Mouse (Mus musculus) CD4-positive helper T cell, adult 2 months (primary cell): ENCODE results near the gene Osr1.

Experiments used
- DNase-seq: peaks from one replicate; pipeline ENCODE4 v3.0.0-alpha.2; 2012; ENCODE audit warnings: low read depth, missing footprints, low spot score

The Osr1 gene

DNA sequence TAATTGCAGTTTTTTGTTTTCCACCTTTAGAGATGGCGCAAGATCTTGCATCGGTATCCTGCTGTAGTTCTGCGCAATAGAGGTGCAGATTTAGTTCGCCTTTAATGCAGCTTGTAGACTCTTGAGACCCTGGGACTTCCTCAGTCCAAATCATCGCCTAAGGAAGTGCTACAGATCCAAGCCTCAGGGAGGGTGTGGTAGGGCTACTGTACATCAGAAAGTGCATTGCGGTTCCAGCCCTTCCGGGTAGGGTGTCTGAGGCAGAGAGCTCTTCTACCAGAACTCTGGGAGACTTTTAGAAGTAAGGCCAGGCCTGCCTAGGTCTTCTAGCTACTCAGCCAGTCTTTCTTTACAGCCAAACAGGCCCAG is 15.2 kb downstream of the Osr1 start:
- DNase-seq = no peak

DNA sequence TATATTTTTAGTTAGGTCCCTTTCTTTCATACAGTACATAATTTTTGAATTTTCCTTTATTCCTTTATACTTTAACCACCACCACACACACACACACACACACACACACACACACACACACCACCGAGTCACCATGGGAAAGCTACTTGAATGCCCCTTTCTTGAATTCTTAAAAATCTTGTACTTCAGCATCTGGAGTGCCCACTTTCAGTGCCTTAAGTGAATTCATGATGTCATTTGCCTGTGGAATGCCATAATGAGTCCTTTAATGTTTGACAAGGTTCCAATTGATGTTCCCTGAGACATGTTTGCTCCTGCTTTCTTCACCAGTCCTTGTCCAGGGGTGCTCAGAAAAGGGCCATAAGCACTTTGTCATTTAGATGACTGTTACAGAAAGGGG is 17.8 kb downstream of the Osr1 start:
- no peak for DNase-seq

DNA sequence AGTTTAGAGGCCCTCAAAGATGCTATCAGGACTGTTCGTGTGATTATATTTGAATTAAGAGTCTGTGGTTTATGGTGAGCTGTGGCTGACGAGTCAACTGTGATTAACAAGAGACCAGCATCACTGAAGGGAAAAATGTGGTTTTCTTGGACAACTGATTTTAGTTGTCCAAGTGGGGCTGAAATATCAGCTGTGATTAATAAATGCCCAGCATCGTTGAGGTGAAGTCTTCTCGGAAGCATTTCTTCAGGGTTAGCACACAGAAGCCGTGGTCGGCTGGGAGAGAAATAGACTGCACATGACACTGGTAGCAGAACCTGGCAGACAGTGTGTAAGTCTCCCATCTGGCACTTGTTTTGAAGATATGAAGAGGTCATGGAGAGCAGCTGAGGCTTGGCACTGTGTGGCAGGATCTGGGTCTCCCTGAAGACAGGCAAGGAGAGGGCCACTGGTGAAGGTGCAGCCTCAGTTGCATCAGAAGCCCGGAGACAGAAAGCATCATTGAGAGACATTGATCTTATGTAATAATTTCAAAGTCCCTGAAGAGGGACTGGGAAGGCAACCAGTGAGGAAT is 19.7 kb downstream of the Osr1 start:
- DNase-seq = no peak

DNA sequence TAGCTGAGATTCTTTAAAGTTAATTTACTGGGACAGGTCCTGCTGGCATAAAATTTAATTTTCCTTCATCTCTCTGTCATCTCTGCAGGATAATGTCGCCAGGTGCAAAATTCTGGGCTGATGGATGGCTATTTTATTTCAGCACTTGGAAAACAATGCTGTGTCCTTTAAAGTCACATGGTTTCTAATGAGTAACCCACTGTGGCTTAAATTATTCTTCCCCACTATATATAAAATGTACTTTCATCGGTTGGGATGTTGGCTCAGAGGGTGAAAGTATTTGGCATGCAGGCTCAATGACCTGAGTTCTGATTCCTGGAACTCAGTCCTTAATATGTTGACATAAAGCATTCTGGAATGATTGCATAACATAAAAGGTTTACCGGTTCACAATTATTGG is 21.2 kb downstream of the Osr1 start:
- DNase-seq = no peak

DNA sequence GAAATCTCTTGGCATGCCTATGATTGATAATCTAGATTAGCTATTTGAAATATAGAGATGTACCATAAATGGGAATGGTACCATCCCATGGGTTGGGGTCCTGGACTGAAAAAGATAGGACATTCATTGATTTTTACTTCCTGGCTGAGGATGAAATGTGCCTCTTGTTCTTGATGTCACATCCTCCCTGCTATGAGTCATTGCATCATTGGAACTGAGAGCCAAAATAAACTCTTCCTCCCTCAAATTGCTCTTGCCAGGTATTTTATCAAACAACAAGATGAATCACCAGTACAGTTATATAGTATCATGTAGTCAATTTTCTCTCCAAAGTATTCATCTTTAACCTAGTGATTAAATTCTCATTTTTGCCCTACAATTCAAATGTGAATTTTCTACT is 28.3 kb downstream of the Osr1 start:
- DNase-seq = no peak
